Mouse (Mus musculus): ENCODE results near the gene 1700012A03Rik.

The 1700012A03Rik gene

DNA sequence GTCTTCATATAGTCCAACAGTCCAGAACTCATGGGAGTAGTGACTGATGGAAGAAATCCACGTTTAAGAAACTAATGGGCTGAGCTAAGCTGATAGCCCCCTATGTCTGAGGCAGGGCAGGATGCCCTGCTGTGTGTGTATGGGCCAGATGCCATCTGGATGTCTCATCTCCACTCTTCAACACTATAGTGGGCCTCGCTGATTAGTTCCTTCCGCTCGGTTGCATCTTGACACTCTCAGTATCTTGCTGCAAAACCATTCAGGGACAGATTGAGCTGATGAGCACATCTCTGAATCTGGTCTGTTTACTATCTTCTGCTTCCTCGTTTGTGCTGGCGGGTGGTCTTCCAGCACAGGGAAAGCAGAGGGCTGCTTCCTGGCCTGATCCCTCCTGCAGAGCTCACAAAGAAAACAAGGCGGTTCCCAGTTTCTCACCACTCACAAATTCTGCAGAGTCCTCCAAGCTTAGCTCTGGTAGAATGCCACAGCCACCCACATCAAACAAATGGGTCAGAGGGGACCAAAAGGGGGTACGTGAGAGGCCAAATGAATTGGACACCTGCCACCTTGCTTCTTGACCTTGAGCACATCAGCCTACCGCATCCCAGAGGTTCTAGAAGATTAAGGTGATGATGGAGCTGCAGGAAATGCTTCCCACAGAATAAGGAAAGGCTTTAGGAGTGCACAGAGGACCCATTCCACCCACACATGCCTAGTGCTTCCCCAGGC is 55.7 kb downstream of the 1700012A03Rik start:
- no peak for DNase-seq

All from cerebellum, adult 11 months (tissue).